Mouse (Mus musculus): ENCODE data around the gene AU040320.

The AU040320 gene

DNA sequence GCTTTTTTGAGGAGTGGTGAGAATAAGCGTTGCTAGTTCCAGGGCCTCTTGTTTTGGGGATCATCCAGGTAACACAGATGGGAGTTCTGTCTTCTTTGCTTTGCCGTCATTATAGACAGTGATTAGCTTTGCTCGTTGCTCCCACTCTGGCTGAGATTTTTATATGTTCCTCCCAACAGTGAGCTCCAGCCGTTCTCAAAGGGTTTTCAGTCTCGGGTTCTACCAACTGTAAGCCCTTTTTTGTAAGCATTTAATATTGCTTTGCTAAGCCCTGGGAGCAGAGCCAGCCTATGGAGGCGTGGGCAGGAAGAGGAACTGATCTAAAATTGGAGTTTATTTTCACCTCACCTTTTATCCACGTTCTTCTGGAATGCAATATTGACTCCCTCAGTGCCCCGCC, 29.7 kb downstream of the AU040320 start:
- DNase-seq (ENCODE audit: low spot score), result no peak

DNA sequence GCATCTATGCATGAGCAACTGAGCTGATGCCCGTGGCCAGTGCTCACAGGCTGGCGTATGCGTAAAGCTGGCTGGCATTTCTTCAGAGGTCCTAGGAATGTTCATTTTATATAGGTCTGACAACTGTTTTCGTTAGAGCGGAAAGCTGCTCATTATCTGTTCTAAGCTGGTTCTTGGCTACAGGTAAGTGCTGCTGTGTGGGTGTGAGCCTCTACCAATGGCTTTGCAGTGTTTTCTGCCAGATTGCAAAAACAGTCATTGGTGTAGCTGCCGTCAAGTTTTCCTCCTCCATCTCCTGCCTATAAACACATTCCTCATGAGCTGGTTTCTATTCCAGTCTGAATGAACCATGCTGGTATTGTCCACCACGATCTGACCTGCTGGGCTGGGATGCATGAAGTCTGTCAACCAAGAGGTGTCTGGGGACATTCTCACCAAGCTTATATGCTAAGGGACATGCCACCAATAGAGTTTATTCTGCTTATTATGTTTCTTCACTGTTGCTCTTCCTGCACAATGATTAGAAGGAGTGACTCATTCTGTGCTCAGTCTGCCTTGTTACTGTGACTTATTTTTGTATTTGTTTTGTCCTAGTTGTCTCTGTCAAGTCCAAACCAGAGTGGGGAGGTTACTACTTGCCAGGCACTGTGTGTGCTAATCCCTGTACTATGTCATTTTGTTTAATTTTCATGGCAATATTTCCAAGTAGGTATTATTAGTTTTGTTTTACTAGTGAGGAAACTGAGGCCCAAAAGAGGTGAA, 39.2 kb downstream of the AU040320 start:
- no peak for DNase-seq (ENCODE audit: low spot score)

GRCm38 (mm10) chr4:126802174-126802573, 48.8 kb downstream of the AU040320 start:
- DNase-seq (ENCODE audit: low spot score), result no peak

- no peak for DNase-seq (ENCODE audit: low spot score)
Measured at GRCm38 (mm10) chr4:126803268-126803873, 50.0 kb downstream of the AU040320 start.

GRCm38 (mm10) chr4:126805741-126806140, 52.4 kb downstream of the AU040320 start:
- DNase-seq (ENCODE audit: low spot score), result no peak

DNA sequence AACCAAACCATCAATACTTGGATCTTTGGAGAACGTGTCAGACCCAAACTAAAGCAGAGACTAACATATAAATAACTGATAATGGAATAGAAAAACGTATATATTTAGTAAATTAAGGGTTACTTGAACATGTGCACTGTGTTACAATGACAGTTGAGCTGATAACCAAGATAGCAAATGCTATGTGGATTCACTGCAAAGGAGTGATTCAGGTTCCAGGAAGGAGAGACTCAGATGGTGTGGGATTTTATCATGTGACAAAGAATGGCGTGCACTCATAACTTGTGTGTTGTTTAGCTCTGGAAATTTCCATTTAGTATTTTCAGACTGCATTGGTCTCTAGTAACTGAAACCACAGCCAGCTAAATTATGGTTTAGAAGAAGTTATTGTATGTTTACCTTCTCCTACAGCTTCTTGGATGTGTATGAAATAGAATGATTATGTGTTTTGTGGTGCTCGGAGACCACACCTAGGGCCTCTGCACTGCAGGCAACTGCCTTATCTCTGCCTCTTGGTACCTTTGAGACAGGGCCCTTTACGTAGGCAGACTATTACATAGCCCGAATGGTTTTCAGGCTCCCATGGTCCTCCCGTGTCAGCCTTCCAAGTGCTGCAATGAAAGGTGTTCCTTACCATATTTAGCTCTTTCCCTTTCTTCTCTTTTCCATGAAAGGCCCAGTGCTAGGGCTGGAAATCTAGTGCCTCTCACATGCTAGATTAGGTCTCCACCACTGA, 53.5 kb downstream of the AU040320 start:
- no peak for DNase-seq (ENCODE audit: low spot score)

DNA sequence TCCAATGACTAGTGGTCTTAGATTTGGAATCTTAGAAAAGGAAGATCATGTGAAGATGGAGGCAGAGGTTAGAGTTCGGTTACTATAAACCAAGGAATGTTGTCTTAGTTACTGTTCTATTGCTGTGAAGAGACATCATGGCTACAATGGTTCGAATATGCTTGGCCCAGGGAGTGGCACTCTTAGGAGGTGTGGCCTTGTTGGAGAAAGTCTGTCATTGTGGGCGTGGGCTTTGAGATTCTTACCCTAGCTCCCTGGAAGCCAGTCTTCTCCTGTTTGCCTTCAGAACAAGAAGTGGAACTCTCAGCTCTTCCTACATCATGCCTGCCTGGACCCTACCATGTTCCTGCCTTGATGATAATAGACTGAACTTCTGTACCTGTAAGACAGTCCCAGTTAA, 57.2 kb downstream of the AU040320 start:
- no peak for DNase-seq (ENCODE audit: low spot score)

- no peak for DNase-seq (ENCODE audit: low spot score)
Measured at GRCm38 (mm10) chr4:126813212-126813611, 59.9 kb downstream of the AU040320 start.

DNA sequence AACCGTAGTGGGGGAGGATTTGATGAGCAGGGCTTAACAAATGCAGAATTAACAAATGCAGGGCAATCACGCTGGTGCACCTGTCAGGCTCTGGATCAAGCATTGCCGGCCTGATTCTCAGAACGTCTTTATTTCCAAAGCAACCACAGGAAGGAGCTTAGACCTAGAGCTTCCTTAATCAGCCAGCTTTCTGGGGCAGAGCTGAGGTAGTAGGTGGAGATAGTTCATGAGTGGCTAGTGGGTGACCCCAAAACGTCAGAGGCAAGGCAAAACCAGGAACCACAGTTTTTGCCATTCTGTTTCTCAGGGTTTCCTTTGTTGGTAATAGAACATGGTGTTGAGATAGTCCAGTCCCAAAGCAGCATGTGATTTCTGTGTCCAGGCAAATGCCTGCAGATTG, 61.5 kb downstream of the AU040320 start:
- DNase-seq (ENCODE audit: low spot score), result no peak

- DNase-seq (ENCODE audit: low spot score), result no peak
Measured at GRCm38 (mm10) chr4:126822891-126823882, 69.8 kb downstream of the AU040320 start.

GRCm38 (mm10) chr4:126823917-126824316, 70.6 kb downstream of the AU040320 start:
- DNase-seq (ENCODE audit: low spot score), result no peak

GRCm38 (mm10) chr4:126831122-126831521, 77.8 kb downstream of the AU040320 start:
- no peak for DNase-seq (ENCODE audit: low spot score)

GRCm38 (mm10) chr4:126838799-126839198, 85.5 kb downstream of the AU040320 start:
- no peak for DNase-seq (ENCODE audit: low spot score)

DNA sequence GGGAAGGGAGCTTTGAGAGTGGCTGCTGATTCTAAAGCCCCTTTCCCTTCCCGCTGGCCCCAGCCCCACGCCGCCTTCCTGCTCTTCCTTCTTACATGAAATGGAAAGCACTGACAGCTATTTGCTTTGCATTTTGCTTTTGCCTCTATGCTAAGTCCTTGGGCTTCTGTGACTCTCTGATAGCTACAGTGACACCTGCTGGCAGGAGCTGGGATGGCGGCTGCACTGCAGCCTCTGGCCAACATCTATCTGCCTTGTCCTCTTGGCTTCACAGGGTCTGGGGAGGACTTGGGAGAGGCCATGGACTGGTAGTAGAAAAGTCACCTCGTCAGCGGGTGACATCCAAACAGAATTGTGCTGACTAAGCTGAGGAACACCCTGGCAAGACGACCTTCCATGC, 86.5 kb downstream of the AU040320 start:
- no peak for DNase-seq (ENCODE audit: low spot score)

DNA sequence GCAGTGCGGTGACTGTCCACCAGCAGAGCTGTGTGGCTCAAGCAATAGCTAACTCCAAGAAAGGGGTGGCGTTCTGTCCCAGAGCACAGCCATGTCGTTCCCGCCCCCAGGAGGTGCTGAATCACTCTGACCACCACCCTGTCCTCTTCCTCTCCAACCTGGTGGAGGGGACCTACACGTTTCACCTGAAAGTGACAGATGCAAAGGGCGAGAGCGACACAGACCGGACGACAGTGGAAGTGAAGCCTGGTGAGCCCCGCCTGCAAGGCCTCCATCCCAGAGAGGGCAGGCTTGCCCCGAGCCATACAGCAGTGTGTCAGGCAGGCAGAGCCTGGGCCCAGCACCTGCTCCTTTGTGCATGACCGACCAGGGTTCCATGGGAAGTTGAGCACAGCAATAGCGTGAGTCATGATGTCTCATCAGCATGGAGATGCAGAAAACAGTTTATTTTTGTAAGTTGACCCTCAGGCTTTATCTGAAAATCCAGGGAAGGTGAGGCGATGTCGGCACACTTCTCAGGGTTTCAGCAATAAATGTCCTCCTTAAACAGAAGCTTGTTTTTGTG, 87.7 kb downstream of the AU040320 start:
- no peak for DNase-seq (ENCODE audit: low spot score)

DNA sequence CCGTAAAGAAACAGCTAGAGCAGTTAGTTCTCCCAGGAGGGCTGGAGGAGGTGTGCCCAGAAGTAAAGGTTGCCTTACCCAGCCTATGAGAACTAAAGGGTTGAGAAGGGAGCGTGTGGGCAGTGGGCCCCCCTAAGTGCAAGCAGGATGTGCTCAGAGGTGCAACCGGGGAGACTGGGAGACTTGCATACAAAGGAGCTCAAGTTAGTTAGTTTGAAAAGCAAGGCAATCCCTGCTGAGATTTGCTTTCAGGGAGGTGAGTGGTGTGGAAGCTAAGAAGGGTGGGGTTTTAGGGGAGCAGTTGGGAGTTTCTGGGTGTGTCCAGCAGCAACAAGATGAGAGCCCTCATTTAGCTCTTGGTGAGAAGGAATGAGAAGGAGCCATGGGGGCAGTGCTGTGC, 89.6 kb downstream of the AU040320 start:
- DNase-seq (ENCODE audit: low spot score), result no peak

GRCm38 (mm10) chr4:126845664-126846063, 92.3 kb downstream of the AU040320 start:
- no peak for DNase-seq (ENCODE audit: low spot score)

GRCm38 (mm10) chr4:126846971-126847370, 93.6 kb downstream of the AU040320 start:
- DNase-seq (ENCODE audit: low spot score), result no peak

DNA sequence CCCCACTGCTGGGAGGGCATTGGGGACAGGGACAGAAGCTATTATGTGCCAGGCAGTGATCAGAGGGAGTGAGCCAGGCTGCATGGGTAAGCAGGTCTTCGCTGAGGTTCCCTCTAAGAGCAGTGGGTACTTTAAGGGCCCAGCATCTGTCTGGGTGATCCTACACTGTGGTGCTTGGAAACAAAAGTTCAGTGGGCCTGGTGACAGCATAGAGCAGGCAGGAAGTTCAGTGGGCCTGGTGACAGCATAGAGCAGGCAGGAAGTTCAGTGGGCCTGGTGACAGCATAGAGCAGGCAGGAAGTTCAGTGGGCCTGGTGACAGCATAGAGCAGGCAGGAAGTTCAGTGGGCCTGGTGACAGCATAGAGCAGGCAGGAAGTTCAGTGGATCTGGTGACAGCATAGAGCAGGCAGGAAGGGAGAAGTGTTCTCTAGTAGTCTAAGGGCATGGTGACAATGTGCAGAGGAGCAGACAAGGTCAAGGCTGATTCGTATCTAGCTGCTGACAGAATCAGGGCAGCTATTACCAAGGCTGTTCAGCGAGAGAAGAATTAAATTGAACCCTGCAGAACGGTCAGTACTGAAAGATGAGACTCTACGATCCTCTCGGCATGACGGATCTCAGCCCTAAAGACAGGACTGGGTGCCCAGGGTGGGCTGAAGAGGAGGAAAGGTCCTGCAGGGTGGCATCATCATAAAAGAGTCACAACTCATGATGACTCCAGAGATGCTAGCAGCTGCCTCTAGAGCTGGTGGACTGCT, 96.9 kb downstream of the AU040320 start:
- no peak for DNase-seq (ENCODE audit: low spot score)

DNA sequence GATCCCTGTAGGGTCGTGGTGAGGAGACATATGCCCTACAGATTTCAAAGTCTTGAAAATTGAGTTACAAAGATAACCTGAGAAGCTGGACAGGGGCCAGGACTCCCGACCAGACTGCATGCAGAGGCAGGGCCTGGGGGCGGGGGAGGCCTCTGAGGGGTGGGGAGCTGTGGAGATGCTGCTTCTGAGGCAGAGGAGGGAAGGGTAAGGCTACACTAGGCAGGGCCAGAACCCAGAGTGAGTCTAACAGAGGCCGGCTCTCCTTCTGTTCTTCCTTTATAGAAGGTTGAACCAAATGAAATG, 97.4 kb downstream of the AU040320 start:
- no peak for DNase-seq (ENCODE audit: low spot score)

- DNase-seq (ENCODE audit: low spot score), result no peak
Measured at GRCm38 (mm10) chr4:126852971-126853370, 99.6 kb downstream of the AU040320 start.

Measured in urinary bladder, postnatal 10 days (tissue).